42 mouse cellular contexts compared by ENCODE assay signal in genomic region chrX:21695220-21695619, GRCm38 (mm10). TPM values are rescaled to one million over a fixed set of nuclear protein-coding genes. Genes with fewer than 3 reads are reported as not detected.
"Had no signal": no experiment of that assay in that cellular context is flagged by ENCODE, and none has a peak within 500 bp of the region (broad histone marks: within the 10 kb centered on the region; RNA-seq: fewer than 3 reads in every experiment).

No protein-coding gene starts in this region.

- H3K36me3 ChIP-seq: limb, embryonic 10.5 days; limb, embryonic 12.5 days; limb, embryonic 13.5 days; limb, embryonic 15.5 days; liver, embryonic 12.5 days; liver, embryonic 13.5 days; liver, embryonic 15.5 days; lung, embryonic 15.5 days; midbrain, embryonic 10.5 days; midbrain, embryonic 12.5 days; midbrain, embryonic 13.5 days; midbrain, embryonic 15.5 days; neural tube, embryonic 12.5 days; neural tube, embryonic 13.5 days had no signal

- DNase-seq: left cerebral cortex, postnatal 4 days; liver; liver, embryonic 13.5 days; liver, postnatal 0 days; midbrain, embryonic 14.5 days had no signal

- H3K9ac ChIP-seq: limb, embryonic 12.5 days; limb, embryonic 13.5 days; limb, embryonic 15.5 days; liver, embryonic 12.5 days; liver, embryonic 13.5 days; liver, embryonic 14.5 days; liver, embryonic 15.5 days; liver, postnatal 0 days; lung, embryonic 15.5 days; midbrain, embryonic 12.5 days; midbrain, embryonic 13.5 days; midbrain, embryonic 15.5 days; neural tube, embryonic 12.5 days; neural tube, embryonic 13.5 days had no signal

- H3K4me1 ChIP-seq: limb, embryonic 10.5 days; limb, embryonic 12.5 days; limb, embryonic 13.5 days; limb, embryonic 15.5 days; liver, embryonic 12.5 days; liver, embryonic 13.5 days; liver, embryonic 15.5 days; lung, embryonic 15.5 days; megakaryocyte, embryonic 14.5 days; midbrain, embryonic 10.5 days; midbrain, embryonic 12.5 days; midbrain, embryonic 13.5 days; midbrain, embryonic 15.5 days; neural tube, embryonic 12.5 days; neural tube, embryonic 13.5 days had no signal

- H3K4me3 ChIP-seq: left cerebral cortex, adult 2 months; limb, embryonic 10.5 days; limb, embryonic 12.5 days; limb, embryonic 13.5 days; limb, embryonic 15.5 days; liver, embryonic 12.5 days; liver, embryonic 13.5 days; liver, embryonic 15.5 days; lung, embryonic 15.5 days; megakaryocyte, embryonic 14.5 days; midbrain, embryonic 10.5 days; midbrain, embryonic 12.5 days; midbrain, embryonic 13.5 days; midbrain, embryonic 15.5 days; myocyte; neural tube, embryonic 12.5 days; neural tube, embryonic 13.5 days had no signal

- H3K9me3 ChIP-seq: limb, embryonic 10.5 days; limb, embryonic 12.5 days; limb, embryonic 13.5 days; limb, embryonic 15.5 days; liver, embryonic 12.5 days; liver, embryonic 13.5 days; liver, embryonic 15.5 days; lung, embryonic 15.5 days; megakaryocyte, embryonic 14.5 days; midbrain, embryonic 10.5 days; midbrain, embryonic 12.5 days; midbrain, embryonic 13.5 days; midbrain, embryonic 15.5 days; neural tube, embryonic 12.5 days; neural tube, embryonic 13.5 days had no signal

- ATAC-seq: liver, embryonic 12.5 days; liver, postnatal 0 days; midbrain, embryonic 13.5 days; midbrain, embryonic 15.5 days; midbrain, embryonic 16.5 days had no signal

- H3K4me2 ChIP-seq: limb, embryonic 12.5 days; limb, embryonic 13.5 days; limb, embryonic 15.5 days; liver, embryonic 11.5 days; liver, embryonic 12.5 days; liver, embryonic 13.5 days; liver, embryonic 15.5 days; lung, embryonic 15.5 days; midbrain, embryonic 11.5 days; midbrain, embryonic 12.5 days; midbrain, embryonic 13.5 days; midbrain, embryonic 15.5 days; neural tube, embryonic 12.5 days; neural tube, embryonic 13.5 days had no signal

- H3K27me3 ChIP-seq: limb, embryonic 12.5 days; limb, embryonic 13.5 days; limb, embryonic 15.5 days; liver, embryonic 12.5 days; liver, embryonic 13.5 days; liver, embryonic 15.5 days; lung, embryonic 15.5 days; megakaryocyte, embryonic 14.5 days; midbrain, embryonic 12.5 days; midbrain, embryonic 13.5 days; midbrain, embryonic 15.5 days; neural tube, embryonic 12.5 days; neural tube, embryonic 13.5 days had no signal

- H3K27ac ChIP-seq: left cerebral cortex, adult 2 months; limb, embryonic 10.5 days; limb, embryonic 12.5 days; limb, embryonic 13.5 days; limb, embryonic 15.5 days; liver, embryonic 12.5 days; liver, embryonic 13.5 days; liver, embryonic 14.5 days; liver, embryonic 15.5 days; lung, embryonic 15.5 days; macrophage; midbrain, embryonic 10.5 days; midbrain, embryonic 12.5 days; midbrain, embryonic 13.5 days; midbrain, embryonic 15.5 days; neural tube, embryonic 12.5 days; neural tube, embryonic 13.5 days had no signal

RNA-seq across cellular contexts. Expression of gene Slc6a14, which starts 19.5 kb away (rescaled TPM):
- total RNA-seq: left cerebral cortex, adult 18-20 months; left cerebral cortex, adult 2 months; left cerebral cortex, adult 8-10 months; left cerebral cortex, postnatal 10 days; left cerebral cortex, postnatal 14 days; left cerebral cortex, postnatal 25 days; left cerebral cortex, postnatal 36 days; left cerebral cortex, postnatal 4 days; liver, adult 2 months; megakaryocyte progenitor cell, adult 5-6 weeks; megakaryocyte, adult 5-6 weeks; megakaryocyte-erythroid progenitor cell, adult 5-6 weeks; monocyte, adult 5-6 weeks had no signal
- polyA plus RNA-seq: liver, embryonic 12.5 days; liver, embryonic 13.5 days; liver, embryonic 14.5 days; liver, embryonic 15.5 days; liver, embryonic 16.5 days; liver, postnatal 0 days; macrophage; midbrain, embryonic 10.5 days; midbrain, embryonic 12.5 days; midbrain, embryonic 13.5 days; midbrain, embryonic 14.5 days; midbrain, embryonic 15.5 days; midbrain, embryonic 16.5 days; myocyte; neural tube, embryonic 13.5 days had no signal

RNA-seq across cellular contexts. Expression of gene Gm28269, which starts 49.7 kb away (rescaled TPM):
- total RNA-seq: left cerebral cortex, adult 18-20 months; left cerebral cortex, adult 2 months; left cerebral cortex, adult 8-10 months; left cerebral cortex, postnatal 10 days; left cerebral cortex, postnatal 14 days; left cerebral cortex, postnatal 25 days; left cerebral cortex, postnatal 36 days; left cerebral cortex, postnatal 4 days; liver, adult 2 months; megakaryocyte progenitor cell, adult 5-6 weeks; megakaryocyte, adult 5-6 weeks; megakaryocyte-erythroid progenitor cell, adult 5-6 weeks; midbrain, postnatal 0 days; monocyte, adult 5-6 weeks had no signal
- polyA plus RNA-seq: limb, embryonic 10.5 days; limb, embryonic 11.5 days; limb, embryonic 12.5 days; limb, embryonic 13.5 days; limb, embryonic 14.5 days; limb, embryonic 15.5 days; liver, adult 2 months; liver, embryonic 11.5 days; liver, embryonic 12.5 days; liver, embryonic 13.5 days; liver, embryonic 14.5 days; liver, embryonic 15.5 days; liver, embryonic 16.5 days; liver, postnatal 0 days; lung, embryonic 15.5 days; macrophage; midbrain, embryonic 10.5 days; midbrain, embryonic 11.5 days; midbrain, embryonic 12.5 days; midbrain, embryonic 13.5 days; midbrain, embryonic 14.5 days; midbrain, embryonic 15.5 days; midbrain, embryonic 16.5 days; midbrain, postnatal 0 days; myocyte; neural tube, embryonic 11.5 days; neural tube, embryonic 12.5 days; neural tube, embryonic 13.5 days had no signal
